Mouse (Mus musculus): ENCODE measurements at regions not wholly inside any gene's neighbourhood (a gene's known extent, or its start where the extent isn't known, plus 50 kb on each side); places are given as distances from the start of the nearest gene placed in this dataset.
"Not testable (repeated sequence)": the region's sequence is repeated elsewhere in the genome, so short reads cannot be mapped to it uniquely, and the experiment has no call there.

GRCm38 (mm10) chr19:27028834-27029233, 143.2 kb downstream of the Gm815 start:
- DNase-seq, result no peak

- peak; percentile 51 to 59 for DNase-seq
These were observed 145.5 kb downstream of the Gm815 start for GRCm38 (mm10) chr19:27031030-27031700.

GRCm38 (mm10) chr19:27032621-27033020, 146.9 kb downstream of the Gm815 start:
- DNase-seq, result peak; percentile 47 to 69

- DNase-seq, result no peak
These were observed 152.6 kb downstream of the Gm815 start for GRCm38 (mm10) chr19:27038298-27038697.

- DNase-seq, result no peak
These were observed 154.8 kb downstream of the Gm815 start for GRCm38 (mm10) chr19:27040321-27041025.

- DNase-seq, result peak; percentile 11 to 37
These were observed 149.7 kb upstream of the Vldlr start for GRCm38 (mm10) chr19:27066449-27067181.

GRCm38 (mm10) chr19:27073281-27073680, 143.0 kb upstream of the Vldlr start:
- DNase-seq, result no peak

- no peak for DNase-seq
These were observed 141.3 kb upstream of the Vldlr start for GRCm38 (mm10) chr19:27075019-27075418.

- no peak for DNase-seq
These were observed 139.3 kb upstream of the Vldlr start for GRCm38 (mm10) chr19:27076920-27077512.

- no peak for DNase-seq
These were observed 128.9 kb upstream of the Vldlr start for GRCm38 (mm10) chr19:27087344-27087743.

- DNase-seq, result no peak
These were observed 128.5 kb upstream of the Vldlr start for GRCm38 (mm10) chr19:27087833-27088232.

- no peak for DNase-seq
These were observed 127.2 kb upstream of the Vldlr start for GRCm38 (mm10) chr19:27089099-27089498.

GRCm38 (mm10) chr19:27091603-27092002, 124.7 kb upstream of the Vldlr start:
- no peak for DNase-seq

GRCm38 (mm10) chr19:27094777-27095478, 121.4 kb upstream of the Vldlr start:
- no peak for DNase-seq

- DNase-seq, result peak; percentile 2 to 36
These were observed 116.4 kb upstream of the Vldlr start for GRCm38 (mm10) chr19:27099921-27100320.

GRCm38 (mm10) chr19:27110437-27110836, 105.8 kb upstream of the Vldlr start:
- DNase-seq, result no peak

GRCm38 (mm10) chr19:27120876-27121275, 95.4 kb upstream of the Vldlr start:
- no peak for DNase-seq

GRCm38 (mm10) chr19:27122348-27122747, 93.9 kb upstream of the Vldlr start:
- DNase-seq, result no peak

GRCm38 (mm10) chr19:27123334-27123733, 93.0 kb upstream of the Vldlr start:
- DNase-seq, result no peak

- peak; percentile 51 to 58 for DNase-seq
These were observed 92.3 kb upstream of the Vldlr start for GRCm38 (mm10) chr19:27123806-27124469.

GRCm38 (mm10) chr19:27128501-27128900, 87.8 kb upstream of the Vldlr start:
- DNase-seq, result not testable (repeated sequence)

- no peak for DNase-seq
These were observed 81.9 kb upstream of the Vldlr start for GRCm38 (mm10) chr19:27134360-27134759.
